In genomic region chr12:111039771-111040530, GRCm38 (mm10) we compare ENCODE assay signal across 8 mouse cellular contexts. TPM values are rescaled to one million over a fixed set of nuclear protein-coding genes. Genes with fewer than 3 reads are reported as not detected.
A peak's percentile ranks its signal among the peaks of the same experiment; 100 is the strongest.
DNase-seq lines count a peak whose midpoint lies in the region; ATAC-seq and TF ChIP-seq lines count a peak whose summit lies in the region.

No protein-coding gene starts in this region.

- H3K4me2 ChIP-seq in intestine, postnatal 0 days (replicated peaks; ENCODE audit: low read depth), result peak overlapping the region; percentile 100
- H3K4me2 ChIP-seq in liver, embryonic 11.5 days, result peak overlapping the region; percentile 92
- H3K4me2 ChIP-seq in stomach, embryonic 16.5 days (ENCODE audit: low read depth, low read length), result peak overlapping the region; percentile 82

- no peaks in the 10 kb centered on the region for H3K9me3 ChIP-seq in intestine, postnatal 0 days (ENCODE audit: control insufficient read depth)
- no peaks in the 10 kb centered on the region for H3K9me3 ChIP-seq in liver, embryonic 11.5 days (ENCODE audit: control insufficient read depth, low read length)
- no peaks in the 10 kb centered on the region for H3K9me3 ChIP-seq in stomach, embryonic 16.5 days (replicated peaks; ENCODE audit: control insufficient read depth, low read length)

- peak overlapping the region; percentile 98 for H3K9ac ChIP-seq in intestine, postnatal 0 days (ENCODE audit: low read depth, low read length)
- peak overlapping the region; percentile 99 for H3K9ac ChIP-seq in liver, embryonic 11.5 days (ENCODE audit: low read depth, low read length)
- peak overlapping the region; percentile 99 for H3K9ac ChIP-seq in stomach, embryonic 16.5 days (ENCODE audit: low read length)

- peak overlapping the region; percentile 92 for H3K27ac ChIP-seq in intestine, postnatal 0 days (ENCODE audit: low read depth, low read length)
- H3K27ac ChIP-seq in liver, embryonic 11.5 days (ENCODE audit: low read depth, low read length), result peak overlapping the region; percentile 99
- H3K27ac ChIP-seq in stomach, embryonic 16.5 days (ENCODE audit: low read length), result peak overlapping the region; percentile 98

- H3K27me3 ChIP-seq in intestine, postnatal 0 days (replicated peaks; ENCODE audit: control insufficient read depth, insufficient read depth, low read length), result no peaks in the 10 kb centered on the region
- H3K27me3 ChIP-seq in liver, embryonic 11.5 days (replicated peaks; ENCODE audit: control insufficient read depth, insufficient read depth, low read length), result no peaks in the 10 kb centered on the region
- no peaks in the 10 kb centered on the region for H3K27me3 ChIP-seq in stomach, embryonic 16.5 days (ENCODE audit: control insufficient read depth, insufficient read depth, low read length)

- TF ChIP-seq CTCF in intestine, postnatal 0 days (IDR thresholded peaks at IDR 0.05; ENCODE audit: low read depth), result no peak

- under 1% methylated on average over 57 of the region's 65 CpGs for WGBS in intestine, postnatal 0 days
- WGBS in liver, embryonic 11.5 days, result under 1% methylated on average over 60 of the region's 65 CpGs
- WGBS in stomach, embryonic 16.5 days, result under 1% methylated on average over 65 of the region's 65 CpGs

- peaks cover 5% of the 10 kb centered on the region; the same call in 1 of the 2 replicates for H3K4me1 ChIP-seq in intestine, postnatal 0 days (replicated peaks; ENCODE audit: control insufficient read depth, insufficient read depth, low read length)
- peaks cover 31% of the 10 kb centered on the region for H3K4me1 ChIP-seq in liver, embryonic 11.5 days (replicated peaks; ENCODE audit: control insufficient read depth, insufficient read depth, low read length)
- peaks cover 17% of the 10 kb centered on the region for H3K4me1 ChIP-seq in stomach, embryonic 16.5 days (ENCODE audit: control insufficient read depth, insufficient read depth, low read length)

- peaks cover 9% of the 10 kb centered on the region; the same call in 1 of the 2 replicates for H3K36me3 ChIP-seq in intestine, postnatal 0 days (ENCODE audit: control insufficient read depth, insufficient read depth)
- H3K36me3 ChIP-seq in liver, embryonic 11.5 days (ENCODE audit: control insufficient read depth, insufficient read depth, low read length), result peaks cover 9% of the 10 kb centered on the region; the same call in 1 of the 2 replicates
- H3K36me3 ChIP-seq in stomach, embryonic 16.5 days (ENCODE audit: control insufficient read depth, insufficient read depth, low read length), result peaks cover 7% of the 10 kb centered on the region; the same call in 1 of the 2 replicates

- no peak for ATAC-seq in CD4-positive, CD25-positive, alpha-beta regulatory T cell, adult 4 months
- no peak for ATAC-seq in intestine, postnatal 0 days
- ATAC-seq in liver, embryonic 11.5 days (replicated peaks; ENCODE audit: low FRiP score), result no peak
- no peak for ATAC-seq in stomach, embryonic 16.5 days (ENCODE audit: insufficient read depth, low FRiP score)

- peak overlapping the region; percentile 90 for H3K4me3 ChIP-seq in intestine, postnatal 0 days (ENCODE audit: low read depth, low read length)
- peak overlapping the region; percentile 84 for H3K4me3 ChIP-seq in liver, embryonic 11.5 days (ENCODE audit: low read depth, low read length)
- peak overlapping the region; percentile 93 for H3K4me3 ChIP-seq in stomach, embryonic 16.5 days (replicated peaks; ENCODE audit: low read length)

- DNase-seq in CD4-positive, CD25-positive, alpha-beta regulatory T cell, adult 2 months (ENCODE audit: low read depth, low spot score), result peak; percentile 59
- peak; percentile 63 to 72 for DNase-seq in cerebellum, postnatal 10 days
- DNase-seq in gastrocnemius, postnatal 25 days, result peak; percentile 56
- peak; percentile 52 for DNase-seq in liver, embryonic 11.5 days (ENCODE audit: low spot score)
- peak; percentile 53 for DNase-seq in neural tube, embryonic 10.5 days (ENCODE audit: extremely low spot score, low spot score)

RNA-seq across cellular contexts. Expression of gene Rcor1, which starts 0.8 kb away (rescaled TPM):
- polyA plus RNA-seq in CD4-positive, CD25-positive, alpha-beta regulatory T cell, adult 4 months (2017; shearing (Covaris generic)), result 10 to 100 TPM; 11.7 to 16.0 TPM
- total RNA-seq in gastrocnemius, postnatal 25 days (2021), result 1 to 10 TPM; 7.6 to 8.3 TPM
- 7.0 and 7.9 TPM in 2 replicates for polyA plus RNA-seq in intestine, postnatal 0 days (2015; fragmentation: Nextera tagmentation; extraction: Ambion mirVana)
- 17.4 and 18.2 TPM in 2 replicates for polyA plus RNA-seq in liver, embryonic 11.5 days (2014; fragmentation: Nextera tagmentation; extraction: Ambion mirVana)
- polyA plus RNA-seq in stomach, embryonic 16.5 days (2015; fragmentation: Nextera tagmentation; extraction: Ambion mirVana), result 9.5 and 10.9 TPM in 2 replicates
